Mouse (Mus musculus): ENCODE data around the gene Iglon5. TPM values are rescaled to one million over a fixed set of nuclear protein-coding genes. Genes with fewer than 3 reads are reported as not detected.
A peak's percentile ranks its signal among the peaks of the same experiment; 100 is the strongest.

The Iglon5 gene
- polyA plus RNA-seq, 1 experiment from 2014 or later: not detected

GRCm38 (mm10) chr7:43423991-43424625 lies 65.8 kb downstream of the Iglon5 start:
- H3K9me3 ChIP-seq (replicated peaks): no peaks in the 10 kb centered on the region
- no peaks in the 10 kb centered on the region; the same call in 1 of the 2 replicates for H3K4me1 ChIP-seq (replicated peaks)
- H3K4me2 ChIP-seq: no peak overlapping the region
- no peak for ATAC-seq (ENCODE audit: insufficient read depth)
- 48% methylated on average over 3 of the region's 3 CpGs for WGBS (ENCODE audit: insufficient replicate concordance)
- H3K9ac ChIP-seq: no peak overlapping the region
- no peaks in the 10 kb centered on the region for H3K36me3 ChIP-seq (replicated peaks)
- H3K27ac ChIP-seq (replicated peaks): no peak overlapping the region
- H3K4me3 ChIP-seq (replicated peaks): no peak overlapping the region
- no peaks in the 10 kb centered on the region for H3K27me3 ChIP-seq

- H3K9me3 ChIP-seq (replicated peaks): no peaks in the 10 kb centered on the region
- no peak overlapping the region; the same call in 1 of the 2 replicates for H3K4me2 ChIP-seq
- no peaks in the 10 kb centered on the region for H3K27me3 ChIP-seq
- H3K9ac ChIP-seq: no peak overlapping the region
- 10% methylated on average over 11 of the region's 11 CpGs for WGBS (ENCODE audit: insufficient replicate concordance)
- H3K27ac ChIP-seq (replicated peaks): no peak overlapping the region
- no peaks in the 10 kb centered on the region for H3K36me3 ChIP-seq (replicated peaks)
- H3K4me1 ChIP-seq (replicated peaks): no peaks in the 10 kb centered on the region; the same call in 1 of the 2 replicates
- no peak overlapping the region for H3K4me3 ChIP-seq (replicated peaks)
- ATAC-seq (ENCODE audit: insufficient read depth): peak; percentile 79
Measured at GRCm38 (mm10) chr7:43422995-43423617, 66.8 kb downstream of the Iglon5 start.

Small RNAs within 50 kb of the gene (microRNA-seq; reads per million reads assigned to microRNA genes)
- 1.0 reads per million for gene Mir7051

Other genes with a start within 250 kb of the Iglon5 start
- 4.2 and 4.4 TPM in 2 replicates for gene Zfp715, start 176.8 kb downstream of the Iglon5 start, polyA plus RNA-seq (2015; fragmentation: Nextera tagmentation; extraction: Ambion mirVana)
- gene Siglecf, start 138.7 kb downstream of the Iglon5 start, polyA plus RNA-seq (2015; fragmentation: Nextera tagmentation; extraction: Ambion mirVana): 1.8 TPM in 2 replicates
- 0.76 and 1.2 TPM in 2 replicates for gene Siglecg, start 81.9 kb downstream of the Iglon5 start, polyA plus RNA-seq (2015; fragmentation: Nextera tagmentation; extraction: Ambion mirVana)
- not detected in 2 replicates for gene Lim2, start 62.4 kb downstream of the Iglon5 start, polyA plus RNA-seq (2015; fragmentation: Nextera tagmentation; extraction: Ambion mirVana)
- gene Nkg7, start 53.0 kb downstream of the Iglon5 start, polyA plus RNA-seq (2015; fragmentation: Nextera tagmentation; extraction: Ambion mirVana): 17.0 and 17.5 TPM in 2 replicates
- not detected in 2 replicates for gene Cldnd2, start 49.3 kb downstream of the Iglon5 start, polyA plus RNA-seq (2015; fragmentation: Nextera tagmentation; extraction: Ambion mirVana)
- 283 and 325 TPM in 2 replicates for gene Etfb, start 46.0 kb downstream of the Iglon5 start, polyA plus RNA-seq (2015; fragmentation: Nextera tagmentation; extraction: Ambion mirVana)
- gene Gm45233, start 45.9 kb downstream of the Iglon5 start, polyA plus RNA-seq (2015; fragmentation: Nextera tagmentation; extraction: Ambion mirVana): not detected in 2 replicates
- 1.0 and 1.5 TPM in 2 replicates for gene Vsig10l, start 26.9 kb downstream of the Iglon5 start, polyA plus RNA-seq (2015; fragmentation: Nextera tagmentation; extraction: Ambion mirVana)
- not detected in 2 replicates for gene 4931406B18Rik, start 15.9 kb upstream of the Iglon5 start, polyA plus RNA-seq (2015; fragmentation: Nextera tagmentation; extraction: Ambion mirVana)
- gene Cd33, start 54.4 kb upstream of the Iglon5 start, polyA plus RNA-seq (2015; fragmentation: Nextera tagmentation; extraction: Ambion mirVana): 3.0 and 3.6 TPM in 2 replicates
- gene Zfp658, start 72.2 kb upstream of the Iglon5 start, polyA plus RNA-seq (2015; fragmentation: Nextera tagmentation; extraction: Ambion mirVana): 0.18 and 0.22 TPM in 2 replicates
- 2.0 and 2.2 TPM in 2 replicates for gene Zfp719, start 89.5 kb upstream of the Iglon5 start, polyA plus RNA-seq (2015; fragmentation: Nextera tagmentation; extraction: Ambion mirVana)
- not detected in 2 replicates for gene Zfp819, start 117.1 kb upstream of the Iglon5 start, polyA plus RNA-seq (2015; fragmentation: Nextera tagmentation; extraction: Ambion mirVana)
- 0.05 TPM in 1 of 2 replicates, not detected in the other for gene Ceacam18, start 144.6 kb upstream of the Iglon5 start, polyA plus RNA-seq (2015; fragmentation: Nextera tagmentation; extraction: Ambion mirVana)
- gene Siglece, start 170.1 kb upstream of the Iglon5 start, polyA plus RNA-seq (2015; fragmentation: Nextera tagmentation; extraction: Ambion mirVana): 4.2 and 5.1 TPM in 2 replicates
- 4.1 and 5.3 TPM in 2 replicates for gene Ctu1, start 181.9 kb upstream of the Iglon5 start, polyA plus RNA-seq (2015; fragmentation: Nextera tagmentation; extraction: Ambion mirVana)
- not detected in 2 replicates for gene Klk14, start 200.3 kb upstream of the Iglon5 start, polyA plus RNA-seq (2015; fragmentation: Nextera tagmentation; extraction: Ambion mirVana)
- not detected in 2 replicates for gene Klk13, start 222.5 kb upstream of the Iglon5 start, polyA plus RNA-seq (2015; fragmentation: Nextera tagmentation; extraction: Ambion mirVana)